Mouse (Mus musculus): Measurements from ENCODE around the gene Tfpi. TPM values are rescaled to one million over a fixed set of nuclear protein-coding genes. Genes with fewer than 3 reads are reported as not detected.

Tfpi gene
- polyA plus RNA-seq, 1 experiment from 2014 or later, result 82.3 TPM

Other genes with a start within 250 kb of the Tfpi start
- gene Calcrl, start 51.4 kb downstream of the Tfpi start, polyA plus RNA-seq (2015; fragmentation: Nextera tagmentation; extraction: Ambion mirVana), result 37.5 and 38.4 TPM in 2 replicates
- gene Ctnnd1, start 174.0 kb upstream of the Tfpi start, polyA plus RNA-seq (2015; fragmentation: Nextera tagmentation; extraction: Ambion mirVana), result 58.7 and 66.3 TPM in 2 replicates
- 0.13 and 0.19 TPM in 2 replicates for gene Btbd18, start 182.3 kb upstream of the Tfpi start, polyA plus RNA-seq (2015; fragmentation: Nextera tagmentation; extraction: Ambion mirVana)
- gene Selenoh, start 194.0 kb upstream of the Tfpi start, polyA plus RNA-seq (2015; fragmentation: Nextera tagmentation; extraction: Ambion mirVana), result 187 and 195 TPM in 2 replicates
- gene Gm28635, start 201.3 kb upstream of the Tfpi start, polyA plus RNA-seq (2015; fragmentation: Nextera tagmentation; extraction: Ambion mirVana), result not detected in 2 replicates
- 21.4 and 23.0 TPM in 2 replicates for gene Med19, start 201.6 kb upstream of the Tfpi start, polyA plus RNA-seq (2015; fragmentation: Nextera tagmentation; extraction: Ambion mirVana)
- gene Tmx2, start 202.4 kb upstream of the Tfpi start, polyA plus RNA-seq (2015; fragmentation: Nextera tagmentation; extraction: Ambion mirVana), result 180 and 182 TPM in 2 replicates
- gene Zdhhc5, start 238.4 kb upstream of the Tfpi start, polyA plus RNA-seq (2015; fragmentation: Nextera tagmentation; extraction: Ambion mirVana), result 21.7 and 22.7 TPM in 2 replicates

All from heart, embryonic 16.5 days (tissue).